Mouse (Mus musculus): Measurements from ENCODE around the gene Irf4. TPM values are rescaled to one million over a fixed set of nuclear protein-coding genes. Genes with fewer than 3 reads are reported as not detected.

Irf4 gene
- polyA plus RNA-seq, 1 experiment from 2014 or later: 0.04 TPM

- Histone ChIP-seq H3K4me3 (ENCODE audit: control insufficient read depth in 1 of 2, insufficient read depth in 1 of 2, low read depth in 1 of 2, low read length in 2 of 2) (no peak overlapping the region), H3K9ac (ENCODE audit: low read length) (no peak overlapping the region), H3K27ac (replicated peaks in 1 of 2; ENCODE audit: control insufficient read depth in 1 of 2, insufficient read depth in 1 of 2, low read depth in 2 of 2, low read length in 2 of 2) (no peak overlapping the region), H3K36me3 (ENCODE audit: control insufficient read depth, insufficient read depth, low read length) (peaks cover 6% of the 10 kb centered on the region; the same call in 1 of the 2 replicates), H3K27me3 (ENCODE audit: control insufficient read depth, insufficient read depth, low read length) (no peaks in the 10 kb centered on the region), H3K4me2 (ENCODE audit: low read length) (no peak overlapping the region), H3K4me1 (ENCODE audit: control insufficient read depth in 2 of 2, insufficient read depth in 2 of 2, low read length in 2 of 2) (no peaks in the 10 kb centered on the region; a peak in 1 of 4 replicates), H3K9me3 (ENCODE audit: control insufficient read depth, low read length) (no peaks in the 10 kb centered on the region)
- no peak for ATAC-seq (ENCODE audit: insufficient number of reproducible peaks, insufficient read depth, low FRiP score, low read depth)
- WGBS: 86% methylated on average over 6 of the region's 6 CpGs
Measured at GRCm38 (mm10) chr13:30714552-30714951, 34.5 kb upstream of the Irf4 start.

- WGBS: 83% methylated on average over 7 of the region's 7 CpGs
- no peak for ATAC-seq (ENCODE audit: insufficient number of reproducible peaks, insufficient read depth, low FRiP score, low read depth)
- Histone ChIP-seq H3K4me1 (ENCODE audit: control insufficient read depth in 2 of 2, insufficient read depth in 2 of 2, low read length in 2 of 2) (no peaks in the 10 kb centered on the region; a peak in 1 of 4 replicates), H3K9me3 (ENCODE audit: control insufficient read depth, low read length) (no peaks in the 10 kb centered on the region), H3K9ac (ENCODE audit: low read length) (no peak overlapping the region), H3K4me2 (ENCODE audit: low read length) (no peak overlapping the region), H3K27me3 (ENCODE audit: control insufficient read depth, insufficient read depth, low read length) (no peaks in the 10 kb centered on the region), H3K27ac (replicated peaks in 1 of 2; ENCODE audit: control insufficient read depth in 1 of 2, insufficient read depth in 1 of 2, low read depth in 2 of 2, low read length in 2 of 2) (no peak overlapping the region), H3K4me3 (ENCODE audit: control insufficient read depth in 1 of 2, insufficient read depth in 1 of 2, low read depth in 1 of 2, low read length in 2 of 2) (no peak overlapping the region), H3K36me3 (ENCODE audit: control insufficient read depth, insufficient read depth, low read length) (peaks cover 6% of the 10 kb centered on the region; the same call in 1 of the 2 replicates)
Measured at GRCm38 (mm10) chr13:30715060-30715459, 34.0 kb upstream of the Irf4 start.

- H3K36me3 ChIP-seq (ENCODE audit: control insufficient read depth, insufficient read depth, low read length): peaks cover 6% of the 10 kb centered on the region; the same call in 1 of the 2 replicates
- ATAC-seq (ENCODE audit: insufficient number of reproducible peaks, insufficient read depth, low FRiP score, low read depth): no peak
Measured at GRCm38 (mm10) chr13:30715573-30715972, 33.5 kb upstream of the Irf4 start.

GRCm38 (mm10) chr13:30716611-30717010, 32.4 kb upstream of the Irf4 start:
- WGBS: 66% methylated on average over 5 of the region's 5 CpGs
- H3K36me3 ChIP-seq (ENCODE audit: control insufficient read depth, insufficient read depth, low read length): 0 out of 2 replicates have a peak, but pooled peaks cover 1% of the 10 kb centered on the region
- H3K4me3 ChIP-seq (ENCODE audit: control insufficient read depth in 1 of 2, insufficient read depth in 1 of 2, low read depth in 1 of 2, low read length in 2 of 2): no peak overlapping the region
- H3K9ac ChIP-seq (ENCODE audit: low read length): no peak overlapping the region
- no peaks in the 10 kb centered on the region for H3K27me3 ChIP-seq (ENCODE audit: control insufficient read depth, insufficient read depth, low read length)
- no peaks in the 10 kb centered on the region; a peak in 1 of 4 replicates for H3K4me1 ChIP-seq (ENCODE audit: control insufficient read depth in 2 of 2, insufficient read depth in 2 of 2, low read length in 2 of 2)
- no peak for ATAC-seq (ENCODE audit: insufficient number of reproducible peaks, insufficient read depth, low FRiP score, low read depth)
- H3K27ac ChIP-seq (replicated peaks in 1 of 2; ENCODE audit: control insufficient read depth in 1 of 2, insufficient read depth in 1 of 2, low read depth in 2 of 2, low read length in 2 of 2): no peak overlapping the region
- H3K9me3 ChIP-seq (ENCODE audit: control insufficient read depth, low read length): no peaks in the 10 kb centered on the region
- H3K4me2 ChIP-seq (ENCODE audit: low read length): no peak overlapping the region

More at GRCm38 (mm10) chr13:30715573-30715972, 33.5 kb upstream of the Irf4 start:
- H3K4me2 ChIP-seq (ENCODE audit: low read length): no peak overlapping the region
- H3K4me3 ChIP-seq (ENCODE audit: control insufficient read depth in 1 of 2, insufficient read depth in 1 of 2, low read depth in 1 of 2, low read length in 2 of 2): no peak overlapping the region
- WGBS: 76% methylated on average over 4 of the region's 4 CpGs
- no peaks in the 10 kb centered on the region for H3K9me3 ChIP-seq (ENCODE audit: control insufficient read depth, low read length)
- H3K4me1 ChIP-seq (ENCODE audit: control insufficient read depth in 2 of 2, insufficient read depth in 2 of 2, low read length in 2 of 2): no peaks in the 10 kb centered on the region; a peak in 1 of 4 replicates
- no peak overlapping the region for H3K27ac ChIP-seq (replicated peaks in 1 of 2; ENCODE audit: control insufficient read depth in 1 of 2, insufficient read depth in 1 of 2, low read depth in 2 of 2, low read length in 2 of 2)
- H3K9ac ChIP-seq (ENCODE audit: low read length): no peak overlapping the region
- H3K27me3 ChIP-seq (ENCODE audit: control insufficient read depth, insufficient read depth, low read length): no peaks in the 10 kb centered on the region

- ATAC-seq (ENCODE audit: insufficient number of reproducible peaks, insufficient read depth, low FRiP score, low read depth): no peak
- Histone ChIP-seq H3K27ac (replicated peaks in 1 of 2; ENCODE audit: control insufficient read depth in 1 of 2, insufficient read depth in 1 of 2, low read depth in 2 of 2, low read length in 2 of 2) (no peak overlapping the region), H3K36me3 (ENCODE audit: control insufficient read depth, insufficient read depth, low read length) (no peaks in the 10 kb centered on the region), H3K4me2 (ENCODE audit: low read length) (no peak overlapping the region), H3K9ac (ENCODE audit: low read length) (no peak overlapping the region; the same call in 1 of the 2 replicates), H3K4me1 (ENCODE audit: control insufficient read depth in 2 of 2, insufficient read depth in 2 of 2, low read length in 2 of 2) (no peaks in the 10 kb centered on the region; a peak in 1 of 4 replicates), H3K9me3 (ENCODE audit: control insufficient read depth, low read length) (no peaks in the 10 kb centered on the region), H3K4me3 (ENCODE audit: control insufficient read depth in 1 of 2, insufficient read depth in 1 of 2, low read depth in 1 of 2, low read length in 2 of 2) (no peak overlapping the region), H3K27me3 (ENCODE audit: control insufficient read depth, insufficient read depth, low read length) (no peaks in the 10 kb centered on the region)
- WGBS: 14% methylated on average over 7 of the region's 7 CpGs
Measured at GRCm38 (mm10) chr13:30722601-30723000, 26.4 kb upstream of the Irf4 start.

- Histone ChIP-seq H3K36me3 (ENCODE audit: control insufficient read depth, insufficient read depth, low read length) (no peaks in the 10 kb centered on the region), H3K9ac (ENCODE audit: low read length) (no peak overlapping the region), H3K4me3 (ENCODE audit: control insufficient read depth in 1 of 2, insufficient read depth in 1 of 2, low read depth in 1 of 2, low read length in 2 of 2) (no peak overlapping the region), H3K9me3 (ENCODE audit: control insufficient read depth, low read length) (no peaks in the 10 kb centered on the region), H3K4me2 (ENCODE audit: low read length) (no peak overlapping the region), H3K27ac (replicated peaks in 1 of 2; ENCODE audit: control insufficient read depth in 1 of 2, insufficient read depth in 1 of 2, low read depth in 2 of 2, low read length in 2 of 2) (no peak overlapping the region), H3K4me1 (ENCODE audit: control insufficient read depth in 2 of 2, insufficient read depth in 2 of 2, low read length in 2 of 2) (no peaks in the 10 kb centered on the region; a peak in 1 of 4 replicates), H3K27me3 (ENCODE audit: control insufficient read depth, insufficient read depth, low read length) (no peaks in the 10 kb centered on the region)
- WGBS: 58% methylated on average over 5 of the region's 5 CpGs
- no peak for ATAC-seq (ENCODE audit: insufficient number of reproducible peaks, insufficient read depth, low FRiP score, low read depth)
Measured at GRCm38 (mm10) chr13:30723258-30723657, 25.8 kb upstream of the Irf4 start.

GRCm38 (mm10) chr13:30723858-30724257, 25.2 kb upstream of the Irf4 start:
- 61% methylated on average over 8 of the region's 8 CpGs for WGBS
- H3K27ac ChIP-seq (replicated peaks in 1 of 2; ENCODE audit: control insufficient read depth in 1 of 2, insufficient read depth in 1 of 2, low read depth in 2 of 2, low read length in 2 of 2): no peak overlapping the region
- no peaks in the 10 kb centered on the region for H3K9me3 ChIP-seq (ENCODE audit: control insufficient read depth, low read length)
- no peak overlapping the region for H3K9ac ChIP-seq (ENCODE audit: low read length)
- H3K27me3 ChIP-seq (ENCODE audit: control insufficient read depth, insufficient read depth, low read length): no peaks in the 10 kb centered on the region
- H3K36me3 ChIP-seq (ENCODE audit: control insufficient read depth, insufficient read depth, low read length): no peaks in the 10 kb centered on the region
- ATAC-seq (ENCODE audit: insufficient number of reproducible peaks, insufficient read depth, low FRiP score, low read depth): no peak
- no peak overlapping the region for H3K4me2 ChIP-seq (ENCODE audit: low read length)
- no peaks in the 10 kb centered on the region; a peak in 1 of 4 replicates for H3K4me1 ChIP-seq (ENCODE audit: control insufficient read depth in 2 of 2, insufficient read depth in 2 of 2, low read length in 2 of 2)
- H3K4me3 ChIP-seq (ENCODE audit: control insufficient read depth in 1 of 2, insufficient read depth in 1 of 2, low read depth in 1 of 2, low read length in 2 of 2): no peak overlapping the region

GRCm38 (mm10) chr13:30724691-30725271, 24.2 kb upstream of the Irf4 start:
- Histone ChIP-seq H3K4me1 (ENCODE audit: control insufficient read depth in 2 of 2, insufficient read depth in 2 of 2, low read length in 2 of 2) (peaks cover 4 to 6% of the 10 kb centered on the region in 2 experiments; a peak in 2 of 4 replicates), H3K9ac (ENCODE audit: low read length) (no peak overlapping the region), H3K27ac (replicated peaks in 1 of 2; ENCODE audit: control insufficient read depth in 1 of 2, insufficient read depth in 1 of 2, low read depth in 2 of 2, low read length in 2 of 2) (no peak overlapping the region), H3K36me3 (ENCODE audit: control insufficient read depth, insufficient read depth, low read length) (no peaks in the 10 kb centered on the region), H3K4me3 (ENCODE audit: control insufficient read depth in 1 of 2, insufficient read depth in 1 of 2, low read depth in 1 of 2, low read length in 2 of 2) (no peak overlapping the region), H3K9me3 (ENCODE audit: control insufficient read depth, low read length) (no peaks in the 10 kb centered on the region), H3K4me2 (ENCODE audit: low read length) (peak overlapping the region; percentile 34; the same call in 1 of the 2 replicates), H3K27me3 (ENCODE audit: control insufficient read depth, insufficient read depth, low read length) (no peaks in the 10 kb centered on the region)
- WGBS: 23% methylated on average over 7 of the region's 7 CpGs
- no peak for ATAC-seq (ENCODE audit: insufficient number of reproducible peaks, insufficient read depth, low FRiP score, low read depth)
